Mouse (Mus musculus) G1E (cell line): ENCODE measurements around the gene Rasgrp4.

Experiments used
- CTCF ChIP-seq: IDR thresholded peaks from 2 replicates; pipeline ENCODE4 v1.5.1; 2012; ENCODE audit warnings: low read depth, low read length, inconsistent platforms, mixed read lengths
- GATA1 ChIP-seq: IDR thresholded peaks from 2 replicates; pipeline ENCODE4 v1.6.1; 2012; ENCODE audit warnings: borderline replicate concordance, low read length, inconsistent platforms, mixed read lengths
- POLR2AphosphoS5 ChIP-seq: IDR thresholded peaks from 2 replicates; pipeline ENCODE4 v1.6.1; 2012; ENCODE audit warnings: low read depth, low read length, inconsistent platforms; ENCODE audit not compliant: insufficient replicate concordance
- TAL1 ChIP-seq: conservative IDR thresholded peaks from 2 replicates; pipeline ENCODE4 v1.6.1; 2012; ENCODE audit warnings: low read depth, low read length, inconsistent platforms, mixed read lengths

GRCm38 (mm10) chr7:29155196-29155837, 20.7 kb downstream of the Rasgrp4 start:
- TF ChIP-seq CTCF (no peak), POLR2AphosphoS5 (no peak), GATA1 (no peak), TAL1 (no peak)
